Mouse (Mus musculus): ENCODE measurements at regions not wholly inside any gene's neighbourhood (a gene's known extent, or its start where the extent isn't known, plus 50 kb on each side); places are given as distances from the start of the nearest gene placed in this dataset.

DNA sequence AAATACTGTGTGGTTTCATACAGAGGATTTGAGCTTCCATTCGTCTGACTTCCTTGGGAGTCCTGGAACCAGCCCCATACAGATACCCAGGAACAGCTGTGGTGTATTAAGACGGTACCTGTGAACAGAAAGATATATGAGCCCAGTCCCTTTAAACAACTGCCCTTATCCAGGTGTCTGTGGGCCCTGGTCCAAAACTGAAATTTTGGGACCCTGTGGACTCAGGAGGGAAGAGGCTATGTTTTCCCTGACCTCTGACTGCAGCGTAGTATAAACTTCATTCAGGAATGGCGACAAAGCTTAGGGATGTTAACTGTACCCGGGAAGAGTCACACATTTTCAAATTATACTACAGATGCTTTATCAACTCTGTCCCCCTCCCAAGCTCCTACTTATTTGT, 59.8 kb downstream of the Zfp281 start:
- no peak for TF ChIP-seq CTCF (IDR thresholded peaks at IDR 0.05)
- no peak for TF ChIP-seq EP300 (IDR thresholded peaks at IDR 0.05)

Measured in lung, postnatal 0 days (tissue).